Mouse (Mus musculus) cerebellum, postnatal 25 days (tissue): ENCODE measurements around the gene Polr3b.

Experiments used
- DNase-seq, 2 experiments: peaks; one replicate each; pipeline ENCODE4 v3.0.0; 2021; ENCODE audit warnings: mixed read lengths in 2 of 2

The Polr3b gene

GRCm38 (mm10) chr10:84711940-84712339, 89.8 kb downstream of the Polr3b start:
- no peak for DNase-seq

- peak in 1 of 2 experiments; percentile 22 for DNase-seq
These were observed 90.4 kb downstream of the Polr3b start for GRCm38 (mm10) chr10:84712532-84712931.

GRCm38 (mm10) chr10:84713043-84713442, 91.0 kb downstream of the Polr3b start:
- no peak for DNase-seq

GRCm38 (mm10) chr10:84715639-84716038, 93.5 kb downstream of the Polr3b start:
- DNase-seq, result no peak

GRCm38 (mm10) chr10:84716581-84716980, 94.5 kb downstream of the Polr3b start:
- no peak for DNase-seq

- DNase-seq, result no peak
These were observed 100.6 kb downstream of the Polr3b start for GRCm38 (mm10) chr10:84722711-84723110.

GRCm38 (mm10) chr10:84727005-84727404, 104.9 kb downstream of the Polr3b start:
- DNase-seq, result no peak

- DNase-seq, result no peak
These were observed 105.7 kb downstream of the Polr3b start for GRCm38 (mm10) chr10:84727760-84728159.

- DNase-seq, result no peak
These were observed 108.0 kb downstream of the Polr3b start for GRCm38 (mm10) chr10:84730078-84730477.

GRCm38 (mm10) chr10:84730956-84731355, 108.9 kb downstream of the Polr3b start:
- no peak for DNase-seq

GRCm38 (mm10) chr10:84733511-84733910, 111.4 kb downstream of the Polr3b start:
- DNase-seq, result no peak

GRCm38 (mm10) chr10:84754851-84755785, 133.0 kb downstream of the Polr3b start:
- peak; percentile 19 to 29 for DNase-seq

GRCm38 (mm10) chr10:84755786-84756203, 133.7 kb downstream of the Polr3b start, which contains the start of gene Rfx4:
Rfx4 (plus strand) TSS chr10:84756062.
- no peak for DNase-seq

- DNase-seq, result no peak
These were observed 134.5 kb downstream of the Polr3b start for GRCm38 (mm10) chr10:84756435-84757095.

GRCm38 (mm10) chr10:84757426-84758199, 135.5 kb downstream of the Polr3b start:
- no peak for DNase-seq

- no peak for DNase-seq
These were observed 136.0 kb downstream of the Polr3b start for GRCm38 (mm10) chr10:84758200-84758468.

GRCm38 (mm10) chr10:84758483-84759431, 136.7 kb downstream of the Polr3b start:
- DNase-seq, result no peak

GRCm38 (mm10) chr10:84759511-84760117, 137.5 kb downstream of the Polr3b start:
- DNase-seq, result no peak

- peak; percentile 25 to 28 for DNase-seq
These were observed 138.3 kb downstream of the Polr3b start for GRCm38 (mm10) chr10:84760118-84761111.

- no peak for DNase-seq
These were observed 146.7 kb downstream of the Polr3b start for GRCm38 (mm10) chr10:84768766-84769165.
